Mouse (Mus musculus) testis, adult 2 months (tissue): ENCODE data around the gene Mdm2. TPM values are rescaled to one million over a fixed set of nuclear protein-coding genes. Genes with fewer than 3 reads are reported as not detected.

ENCODE experiments used
- H3K27ac ChIP-seq: fragments of 200-500 bp; 2 replicates; pipeline ENCODE4 v1.5.1; 2012; ENCODE audit warnings: low read depth, low read length; ENCODE audit not compliant: control insufficient read depth, insufficient read depth
- H3K27me3 ChIP-seq: fragments of 200-500 bp; 2 replicates; pipeline ENCODE4 v1.6.1; 2012; ENCODE audit warnings: mild to moderate bottlenecking, low read length, moderate library complexity; ENCODE audit not compliant: control insufficient read depth, insufficient read depth
- H3K36me3 ChIP-seq: fragments of 200-500 bp; 2 replicates; pipeline ENCODE4 v1.6.1; 2012; ENCODE audit warnings: mild to moderate bottlenecking, low read length; ENCODE audit not compliant: control insufficient read depth, insufficient read depth
- H3K4me1 ChIP-seq: fragments of 200-500 bp; 2 replicates; pipeline ENCODE4 v1.6.1; 2012; ENCODE audit warnings: low read length; ENCODE audit not compliant: control insufficient read depth, insufficient read depth
- H3K4me3 ChIP-seq: fragments of 200-500 bp; 2 replicates; pipeline ENCODE4 v1.5.1; 2012; ENCODE audit warnings: low read depth, mild to moderate bottlenecking, low read length, moderate library complexity, mixed read lengths; ENCODE audit not compliant: control insufficient read depth
- CTCF ChIP-seq: fragments of 200-500 bp; IDR thresholded peaks from 2 replicates; pipeline ENCODE4 v1.5.1; 2012; ENCODE audit warnings: low read depth, mild to moderate bottlenecking, inconsistent platforms, low read length, moderate library complexity; ENCODE audit not compliant: control insufficient read depth, insufficient read depth, insufficient replicate concordance
- POLR2A ChIP-seq: fragments of 200-500 bp; IDR thresholded peaks from 2 replicates; pipeline ENCODE4 v1.6.1; 2012; ENCODE audit warnings: low read depth, mild to moderate bottlenecking, inconsistent platforms, low read length, moderate library complexity; ENCODE audit not compliant: control insufficient read depth
- polyA plus RNA-seq: library from polyadenylated mRNA; depleted of rRNA; stranded (reverse); fragments of >200 nt; gene quantifications from 2 replicates; pipeline ENCODE4 v1.2.3, GENCODE M21; 2012; rRNA removed

Mdm2 gene
- polyA plus RNA-seq, 1 experiment = 99.3 TPM

DNA sequence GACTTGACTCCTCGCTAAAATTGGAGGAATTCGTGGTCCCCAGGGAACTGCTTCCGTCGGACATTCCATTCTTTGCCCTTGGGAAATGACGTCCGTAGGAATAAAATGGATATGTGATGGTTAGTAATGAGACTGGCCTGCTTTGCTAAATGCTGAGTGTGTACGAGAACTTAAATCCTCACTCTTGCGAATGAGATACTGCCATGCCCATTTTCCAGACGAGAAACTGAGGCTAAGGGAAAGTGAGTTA, 68.4 kb downstream of the Mdm2 start:
- H3K27me3 ChIP-seq = no peaks in the 10 kb centered on the region

DNA sequence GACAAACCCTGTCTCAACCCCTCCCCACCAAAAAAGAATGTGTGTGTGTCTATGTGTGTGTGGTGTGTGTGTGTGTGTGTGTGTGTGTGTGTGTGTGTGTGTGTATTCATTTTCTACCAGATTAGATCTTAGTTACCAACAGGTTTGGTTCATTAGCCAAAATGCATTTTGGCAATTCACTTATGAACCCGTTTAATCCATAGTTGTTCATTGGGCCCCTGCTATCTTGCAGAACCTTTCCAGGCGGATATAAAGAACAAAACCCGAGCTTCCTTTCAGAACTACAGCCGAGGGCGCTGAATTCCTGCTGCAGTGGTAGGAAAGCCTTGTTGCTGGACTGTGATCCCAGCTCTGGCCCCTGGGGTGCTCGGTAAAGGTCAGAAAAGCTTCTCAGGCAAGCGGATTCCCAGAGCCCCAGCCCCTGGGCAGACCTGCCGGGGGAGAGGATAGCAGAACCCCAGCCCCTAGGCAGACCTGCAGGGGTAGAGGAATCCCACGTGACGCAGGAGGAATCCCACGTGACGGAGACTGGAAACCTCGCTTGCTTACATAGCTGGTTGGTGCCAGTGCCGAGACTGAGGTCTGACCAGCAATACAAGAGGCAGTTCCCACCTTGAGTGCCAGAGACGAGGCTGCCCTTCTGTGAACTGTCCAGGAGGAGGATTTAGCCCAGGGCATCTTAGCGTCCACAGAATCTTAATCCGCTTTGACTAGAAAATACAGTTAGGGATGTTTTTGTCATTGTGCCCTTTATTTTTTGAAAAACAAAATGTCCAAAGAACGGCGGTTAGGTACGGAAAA, 69.0 kb downstream of the Mdm2 start:
- Histone ChIP-seq H3K4me3 (no peak overlapping the region), H3K4me1 (peaks cover 6% of the 10 kb centered on the region), H3K27ac (no peak overlapping the region), H3K36me3 (no peaks in the 10 kb centered on the region), H3K27me3 (no peaks in the 10 kb centered on the region)
- TF ChIP-seq CTCF (no peak), POLR2A (no peak)

More for the DNA sequence above, 68.4 kb downstream of the Mdm2 start:
- Histone ChIP-seq H3K27ac (no peak overlapping the region), H3K4me1 (peaks cover 6% of the 10 kb centered on the region), H3K36me3 (no peaks in the 10 kb centered on the region), H3K4me3 (no peak overlapping the region)
- no peak for TF ChIP-seq POLR2A
- TF ChIP-seq CTCF = no peak

DNA sequence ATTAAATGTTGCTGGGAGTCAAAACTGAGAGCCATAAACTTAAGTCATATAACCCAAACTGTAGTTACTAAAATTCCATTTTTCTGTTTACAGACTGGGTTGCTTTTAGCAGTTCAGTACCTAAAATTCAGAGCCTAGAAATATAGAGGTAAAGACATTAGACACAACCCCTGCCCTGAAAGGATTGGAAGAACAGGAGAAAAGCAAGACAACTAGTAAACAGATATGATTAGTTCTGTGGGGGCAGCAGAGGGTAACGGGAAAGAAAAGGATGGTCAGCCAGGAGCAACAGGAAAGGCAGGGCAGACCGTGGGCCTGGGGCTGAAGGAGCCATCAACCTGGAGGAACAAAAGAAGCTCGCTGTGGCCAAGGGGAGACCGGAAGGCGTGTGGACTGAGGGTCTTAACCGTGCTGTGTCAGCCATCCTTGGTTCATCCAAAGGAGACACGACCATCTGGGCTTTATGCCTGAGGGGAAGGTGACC, 69.9 kb downstream of the Mdm2 start:
- Histone ChIP-seq H3K27ac (no peak overlapping the region), H3K27me3 (no peaks in the 10 kb centered on the region), H3K4me3 (no peak overlapping the region), H3K36me3 (no peaks in the 10 kb centered on the region), H3K4me1 (peaks cover 6% of the 10 kb centered on the region)
- TF ChIP-seq POLR2A (no peak), CTCF (no peak)

DNA sequence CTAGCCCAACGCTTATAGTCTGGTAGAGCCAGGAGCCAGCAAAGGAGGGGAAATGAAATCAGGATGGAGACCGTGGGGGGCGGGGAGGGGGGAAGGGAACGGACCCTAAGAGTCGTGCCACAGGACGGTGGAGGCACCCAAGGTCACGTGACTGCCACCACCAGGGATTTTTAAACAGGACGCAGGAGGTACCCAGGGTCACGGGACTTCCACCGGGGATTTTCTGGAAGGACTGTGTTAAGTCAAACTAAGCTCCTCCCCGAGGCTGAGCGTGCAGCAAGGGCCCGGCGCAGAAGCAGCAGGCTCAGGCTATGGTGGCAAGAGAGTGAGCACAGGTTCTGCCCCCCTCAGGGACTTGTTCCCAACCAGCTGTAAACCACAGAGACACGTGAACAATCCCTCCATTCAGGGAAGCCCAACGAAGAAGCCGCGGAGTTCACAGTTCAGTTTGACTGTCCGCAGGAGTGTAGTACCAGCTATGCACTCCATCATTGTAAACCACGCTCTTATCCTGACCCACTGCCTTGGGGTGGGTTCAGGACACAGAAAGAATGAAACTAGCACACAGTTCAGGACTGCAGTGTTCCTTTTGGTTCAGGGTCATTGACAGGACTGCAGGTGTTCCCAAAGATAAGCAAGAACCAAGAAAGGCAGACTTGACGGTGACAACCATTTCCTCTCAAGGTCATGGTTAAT, 70.5 kb downstream of the Mdm2 start:
- no peak overlapping the region for H3K27ac ChIP-seq
- H3K4me1 ChIP-seq = peaks cover 6% of the 10 kb centered on the region
- H3K4me3 ChIP-seq = no peak overlapping the region
- no peaks in the 10 kb centered on the region for H3K36me3 ChIP-seq
- no peak for TF ChIP-seq CTCF
- no peak for TF ChIP-seq POLR2A
- H3K27me3 ChIP-seq = no peaks in the 10 kb centered on the region

DNA sequence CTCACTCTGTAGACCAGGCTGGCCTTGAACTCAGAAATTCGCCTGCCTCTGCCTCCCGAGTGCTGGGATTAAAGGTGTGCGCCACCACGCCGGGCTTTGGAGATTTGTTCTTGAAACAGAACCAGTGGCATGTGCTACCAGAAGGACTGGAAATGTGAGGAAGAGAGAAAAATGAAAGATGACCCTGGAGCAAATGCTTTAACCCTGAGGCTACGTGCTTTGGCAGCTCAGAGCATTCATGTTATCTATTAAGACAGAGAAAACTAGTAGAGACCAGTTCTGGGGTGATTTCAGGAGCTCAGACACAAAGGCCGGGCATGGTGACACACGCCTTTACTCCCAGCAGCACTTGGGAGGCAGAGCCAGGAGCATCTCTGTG, 71.3 kb downstream of the Mdm2 start:
- no peaks in the 10 kb centered on the region for H3K27me3 ChIP-seq
- TF ChIP-seq POLR2A (no peak), CTCF (no peak)
- no peaks in the 10 kb centered on the region for H3K36me3 ChIP-seq
- peaks cover 6% of the 10 kb centered on the region for H3K4me1 ChIP-seq
- H3K4me3 ChIP-seq = no peak overlapping the region
- no peak overlapping the region for H3K27ac ChIP-seq

Other genes with a start within 250 kb of the Mdm2 start
- gene Cpm, start 81.3 kb downstream of the Mdm2 start, polyA plus RNA-seq = 0.77 and 2.5 TPM in 2 replicates
- 2.3 and 2.7 TPM in 2 replicates for gene Slc35e3, start 35.6 kb upstream of the Mdm2 start, polyA plus RNA-seq
- 12.7 and 16.8 TPM in 2 replicates for gene Nup107, start 81.9 kb upstream of the Mdm2 start, polyA plus RNA-seq
- 9.6 and 13.8 TPM in 2 replicates for gene Rap1b, start 135.3 kb upstream of the Mdm2 start, polyA plus RNA-seq